Mouse (Mus musculus): ENCODE results near the gene Atp6v0c.
"Not testable (repeated sequence)": the region's sequence is repeated elsewhere in the genome, so short reads cannot be mapped to it uniquely, and the experiment has no call there.

Atp6v0c gene

GRCm38 (mm10) chr17:24157121-24157520 lies 12.4 kb downstream of the Atp6v0c start:
- in situ Hi-C loops (cut with MboI, MseI) = no loop called here

- in situ Hi-C loops (cut with MboI, MseI) = no loop called here
Measured at GRCm38 (mm10) chr17:24156394-24156793, 13.1 kb downstream of the Atp6v0c start.

GRCm38 (mm10) chr17:24155742-24156141 lies 13.8 kb downstream of the Atp6v0c start:
- in situ Hi-C loops (cut with MboI, MseI) = no loop called here

- in situ Hi-C loops (cut with MboI, MseI) = no loop called here
Measured at GRCm38 (mm10) chr17:24154463-24154862, 15.0 kb downstream of the Atp6v0c start.

GRCm38 (mm10) chr17:24151890-24152563 lies 17.5 kb downstream of the Atp6v0c start:
- in situ Hi-C loops (cut with MboI, MseI) = no loop called here

GRCm38 (mm10) chr17:24151382-24151781 lies 18.1 kb downstream of the Atp6v0c start:
- in situ Hi-C loops (cut with MboI, MseI) = no loop called here

- in situ Hi-C loops (cut with MboI, MseI) = no loop called here
Measured at GRCm38 (mm10) chr17:24150824-24151223, 18.7 kb downstream of the Atp6v0c start, which contains the start of gene Pdpk1. TSS of gene Pdpk1 (minus strand) at chr17:24150924.

- in situ Hi-C loops (cut with MboI, MseI) = no loop called here
Measured at GRCm38 (mm10) chr17:24149421-24149820, 20.1 kb downstream of the Atp6v0c start.

GRCm38 (mm10) chr17:24142897-24143296 lies 26.6 kb downstream of the Atp6v0c start:
- in situ Hi-C loops (cut with MboI, MseI) = no loop called here

- in situ Hi-C loops (cut with MboI, MseI) = no loop called here
Measured at GRCm38 (mm10) chr17:24141425-24141920, 28.0 kb downstream of the Atp6v0c start.

GRCm38 (mm10) chr17:24140845-24141424 lies 28.6 kb downstream of the Atp6v0c start:
- in situ Hi-C loops (cut with MboI, MseI) = no loop called here

- in situ Hi-C loops (cut with MboI, MseI) = no loop called here
Measured at GRCm38 (mm10) chr17:24139968-24140367, 29.5 kb downstream of the Atp6v0c start.

GRCm38 (mm10) chr17:24139256-24139655 lies 30.2 kb downstream of the Atp6v0c start:
- in situ Hi-C loops (cut with MboI, MseI) = no loop called here

GRCm38 (mm10) chr17:24137226-24137880 lies 32.1 kb downstream of the Atp6v0c start:
- in situ Hi-C loops (cut with MboI, MseI) = no loop called here

- in situ Hi-C loops (cut with MboI, MseI) = no loop called here
Measured at GRCm38 (mm10) chr17:24134062-24134461, 35.4 kb downstream of the Atp6v0c start.

GRCm38 (mm10) chr17:24132919-24133318 lies 36.6 kb downstream of the Atp6v0c start:
- in situ Hi-C loops (cut with MboI, MseI) = not testable (repeated sequence)

- in situ Hi-C loops (cut with MboI, MseI) = no loop called here
Measured at GRCm38 (mm10) chr17:24131570-24131969, 37.9 kb downstream of the Atp6v0c start.

- in situ Hi-C loops (cut with MboI, MseI) = not testable (repeated sequence)
Measured at GRCm38 (mm10) chr17:24129246-24129645, 40.3 kb downstream of the Atp6v0c start.

GRCm38 (mm10) chr17:24127592-24127991 lies 41.9 kb downstream of the Atp6v0c start:
- in situ Hi-C loops (cut with MboI, MseI) = no loop called here

GRCm38 (mm10) chr17:24126801-24127200 lies 42.7 kb downstream of the Atp6v0c start:
- in situ Hi-C loops (cut with MboI, MseI) = no loop called here

GRCm38 (mm10) chr17:24119446-24119845 lies 50.1 kb downstream of the Atp6v0c start:
- in situ Hi-C loops (cut with MboI, MseI) = loop anchor here (25.0 kb wide), 1 partner anchor 932 kb away; the partner anchor contains the start of gene Zfp40
